Mouse (Mus musculus): ENCODE measurements around the gene Foxp3. TPM values are rescaled to one million over a fixed set of nuclear protein-coding genes. Genes with fewer than 3 reads are reported as not detected.

The Foxp3 gene
- polyA plus RNA-seq, 1 experiment = 0.03 TPM

- WGBS = 89% methylated on average over 7 of the region's 7 CpGs
- H3K4me1 ChIP-seq (ENCODE audit: control insufficient read depth, insufficient read depth, low read length) = peaks cover 3% of the 10 kb centered on the region; the same call in 1 of the 2 replicates
- H3K27me3 ChIP-seq (ENCODE audit: control insufficient read depth, insufficient read depth, low read length) = no peaks in the 10 kb centered on the region
- no peak for TF ChIP-seq POLR2A (IDR thresholded peaks at IDR 0.05; ENCODE audit: borderline replicate concordance, insufficient read depth, low read length)
- H3K4me3 ChIP-seq (replicated peaks; ENCODE audit: insufficient read depth, low read depth, low read length) = no peak overlapping the region
- DNase-seq = no peak
- H3K27ac ChIP-seq (ENCODE audit: insufficient read depth, low read length) = no peak overlapping the region
These were observed 30.6 kb downstream of the Foxp3 start for GRCm38 (mm10) chrX:7604004-7604403.

DNA sequence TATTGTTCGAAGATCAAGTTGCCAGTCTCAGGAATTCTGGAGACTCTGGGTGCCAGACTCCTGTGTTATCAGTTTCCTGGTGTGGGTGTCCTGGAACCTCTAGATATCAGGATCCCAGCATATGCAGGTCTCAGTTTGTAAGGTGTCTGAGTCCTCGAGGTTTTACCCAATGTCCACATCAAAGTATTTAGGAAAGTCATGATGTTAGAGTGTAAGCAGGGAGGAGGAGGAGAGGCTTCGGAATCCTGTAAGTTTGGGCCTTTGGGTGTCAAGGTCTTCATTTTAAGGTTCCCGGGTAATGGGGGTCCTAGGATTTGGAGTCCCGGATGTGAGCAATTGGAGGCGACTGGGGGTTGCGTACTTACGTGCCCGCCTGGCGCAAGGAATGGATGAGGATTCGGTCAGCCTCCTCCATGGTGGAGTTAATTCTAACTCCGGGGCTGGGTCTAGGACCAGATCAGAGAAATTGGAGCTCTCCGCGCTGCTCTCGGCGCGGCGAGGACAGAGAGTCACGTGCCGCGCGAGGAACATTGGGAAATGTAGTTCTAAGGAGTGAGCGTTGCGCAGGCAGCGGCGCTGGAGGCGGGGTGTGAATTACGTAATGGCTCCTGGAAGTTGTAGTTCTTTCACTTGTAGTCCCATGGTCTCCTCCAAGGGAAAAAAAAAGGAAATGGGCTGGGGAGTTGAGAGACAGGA, 31.6 kb downstream of the Foxp3 start, which contains the start of gene Ccdc22:
Gene Ccdc22, minus strand, starts transcription at position 639 of the 696 bp plus-strand sequence.
- WGBS = 8% methylated on average over 28 of the region's 28 CpGs
- Histone ChIP-seq H3K27ac (ENCODE audit: insufficient read depth, low read length) (peak within 1 kb of the TSS; percentile 32; the same call in 1 of the 2 replicates), H3K4me1 (ENCODE audit: control insufficient read depth, insufficient read depth, low read length) (peaks cover 3% of the 10 kb centered on the region; the same call in 1 of the 2 replicates), H3K27me3 (ENCODE audit: control insufficient read depth, insufficient read depth, low read length) (no peaks in the 10 kb centered on the region), H3K4me3 (replicated peaks; ENCODE audit: insufficient read depth, low read depth, low read length) (peak within 1 kb of the TSS; percentile 76)
- TF ChIP-seq CTCF (IDR thresholded peaks at IDR 0.05; ENCODE audit: borderline replicate concordance, insufficient read depth, low read depth, low read length) (no peak), POLR2A (IDR thresholded peaks at IDR 0.05; ENCODE audit: borderline replicate concordance, insufficient read depth, low read length) (peak; percentile 50; the same call in 1 of the 2 replicates)
- DNase-seq = peak; percentile 80 to 89

- Histone ChIP-seq H3K27ac (ENCODE audit: insufficient read depth, low read length) (no peak overlapping the region), H3K4me3 (replicated peaks; ENCODE audit: insufficient read depth, low read depth, low read length) (no peak overlapping the region)
These were observed 32.1 kb downstream of the Foxp3 start for GRCm38 (mm10) chrX:7605575-7605941.

DNA sequence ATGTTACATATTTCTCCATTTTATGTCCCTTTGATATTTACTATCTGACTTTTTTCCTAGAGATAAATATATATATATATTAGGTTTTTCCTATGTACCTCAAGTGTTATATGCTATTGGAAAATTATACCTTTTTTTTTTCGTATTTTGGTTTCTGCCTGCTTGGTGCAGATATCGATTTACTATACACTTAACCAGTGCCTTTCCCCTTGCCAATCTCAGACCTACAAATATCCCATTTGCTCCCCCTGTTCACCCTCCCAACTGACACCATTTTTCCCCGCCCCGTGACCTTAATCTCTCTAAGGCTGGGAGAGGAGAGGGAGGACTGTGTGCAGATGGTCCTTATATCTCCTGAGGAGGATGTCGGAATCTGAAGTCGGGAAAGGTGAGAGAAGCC, 33.3 kb downstream of the Foxp3 start, which contains the start of gene Cacna1f:
Gene Cacna1f, plus strand, starts transcription at position 301 of the 400 bp plus-strand sequence.
- no peak within 1 kb of the TSS for H3K4me3 ChIP-seq (replicated peaks; ENCODE audit: insufficient read depth, low read depth, low read length)
- WGBS = 81% methylated on average over 6 of the region's 6 CpGs
- DNase-seq = no peak
- no peaks in the 10 kb centered on the region for H3K27me3 ChIP-seq (ENCODE audit: control insufficient read depth, insufficient read depth, low read length)
- H3K4me1 ChIP-seq (ENCODE audit: control insufficient read depth, insufficient read depth, low read length) = peaks cover 3% of the 10 kb centered on the region; the same call in 1 of the 2 replicates
- H3K27ac ChIP-seq (ENCODE audit: insufficient read depth, low read length) = no peak within 1 kb of the TSS
- TF ChIP-seq CTCF (IDR thresholded peaks at IDR 0.05; ENCODE audit: borderline replicate concordance, insufficient read depth, low read depth, low read length) (no peak), POLR2A (IDR thresholded peaks at IDR 0.05; ENCODE audit: borderline replicate concordance, insufficient read depth, low read length) (no peak)

More at GRCm38 (mm10) chrX:7605575-7605941, 32.1 kb downstream of the Foxp3 start:
- TF ChIP-seq CTCF (IDR thresholded peaks at IDR 0.05; ENCODE audit: borderline replicate concordance, insufficient read depth, low read depth, low read length) (no peak), POLR2A (IDR thresholded peaks at IDR 0.05; ENCODE audit: borderline replicate concordance, insufficient read depth, low read length) (no peak)
- WGBS = 40% methylated on average over 8 of the region's 8 CpGs
- H3K27me3 ChIP-seq (ENCODE audit: control insufficient read depth, insufficient read depth, low read length) = no peaks in the 10 kb centered on the region
- DNase-seq = no peak
- peaks cover 3% of the 10 kb centered on the region; the same call in 1 of the 2 replicates for H3K4me1 ChIP-seq (ENCODE audit: control insufficient read depth, insufficient read depth, low read length)

DNA sequence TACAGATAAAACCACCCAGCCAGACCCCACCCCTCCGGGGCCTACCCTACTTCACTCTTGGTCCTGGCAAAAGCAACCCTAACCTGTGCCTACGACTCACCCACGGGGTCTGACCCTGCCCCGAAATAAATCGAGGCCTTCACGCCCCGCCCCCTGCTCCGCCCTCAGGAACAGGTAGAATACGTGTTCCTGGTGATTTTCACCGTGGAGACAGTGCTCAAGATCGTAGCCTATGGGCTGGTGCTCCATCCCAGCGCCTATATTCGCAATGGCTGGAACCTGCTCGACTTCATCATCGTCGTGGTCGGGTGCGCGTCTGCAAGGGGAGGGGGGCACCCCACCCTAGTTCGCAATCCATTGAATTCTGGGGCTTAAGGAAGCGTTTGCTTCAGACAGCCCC, 36.6 kb downstream of the Foxp3 start:
- Histone ChIP-seq H3K4me1 (ENCODE audit: control insufficient read depth, insufficient read depth, low read length) (no peaks in the 10 kb centered on the region), H3K27ac (ENCODE audit: insufficient read depth, low read length) (no peak overlapping the region), H3K27me3 (ENCODE audit: control insufficient read depth, insufficient read depth, low read length) (no peaks in the 10 kb centered on the region), H3K4me3 (replicated peaks; ENCODE audit: insufficient read depth, low read depth, low read length) (peak overlapping the region; percentile 72)
- 8% methylated on average over 21 of the region's 21 CpGs for WGBS
- peak; percentile 29 to 35 for DNase-seq
- 0 out of 2 replicates have a peak, but pooled peaks have one; percentile 18 for TF ChIP-seq POLR2A (IDR thresholded peaks at IDR 0.05; ENCODE audit: borderline replicate concordance, insufficient read depth, low read length)
- no peak for TF ChIP-seq CTCF (IDR thresholded peaks at IDR 0.05; ENCODE audit: borderline replicate concordance, insufficient read depth, low read depth, low read length)

DNA sequence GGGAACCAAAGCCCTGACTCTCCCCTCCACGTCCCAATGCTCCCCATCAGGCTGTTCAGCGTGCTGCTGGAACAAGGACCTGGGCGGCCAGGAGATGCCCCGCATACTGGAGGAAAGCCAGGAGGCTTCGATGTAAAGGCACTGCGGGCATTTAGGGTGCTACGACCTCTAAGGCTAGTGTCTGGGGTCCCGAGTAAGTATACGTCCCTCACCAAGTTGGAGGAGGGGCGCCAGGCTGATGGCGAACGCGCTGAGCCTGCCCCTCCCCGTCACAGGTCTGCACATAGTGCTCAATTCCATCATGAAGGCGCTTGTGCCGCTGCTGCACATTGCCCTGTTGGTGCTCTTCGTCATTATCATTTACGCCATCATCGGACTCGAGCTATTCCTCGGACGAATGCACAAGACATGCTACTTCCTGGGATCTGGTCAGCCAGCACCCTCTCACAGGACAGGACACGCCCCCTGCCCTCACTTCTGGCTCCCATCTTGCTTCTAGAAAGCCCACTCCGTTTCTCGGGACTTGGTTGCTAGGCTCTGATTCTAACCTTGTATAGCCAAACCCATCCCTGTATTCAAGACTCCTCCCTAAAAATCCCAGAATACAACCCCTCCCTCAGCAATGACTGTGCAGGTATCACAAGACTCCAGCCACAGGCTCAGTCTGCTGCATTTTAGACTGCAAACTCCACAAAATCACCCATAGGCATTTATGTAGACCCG, 37.3 kb downstream of the Foxp3 start:
- Histone ChIP-seq H3K4me1 (ENCODE audit: control insufficient read depth, insufficient read depth, low read length) (no peaks in the 10 kb centered on the region), H3K4me3 (replicated peaks; ENCODE audit: insufficient read depth, low read depth, low read length) (peak overlapping the region; percentile 72), H3K27ac (ENCODE audit: insufficient read depth, low read length) (no peak overlapping the region), H3K27me3 (ENCODE audit: control insufficient read depth, insufficient read depth, low read length) (no peaks in the 10 kb centered on the region)
- DNase-seq = peak; percentile 27 to 46
- WGBS = 13% methylated on average over 26 of the region's 26 CpGs
- TF ChIP-seq POLR2A (IDR thresholded peaks at IDR 0.05; ENCODE audit: borderline replicate concordance, insufficient read depth, low read length) (no peak), CTCF (IDR thresholded peaks at IDR 0.05; ENCODE audit: borderline replicate concordance, insufficient read depth, low read depth, low read length) (no peak)

DNA sequence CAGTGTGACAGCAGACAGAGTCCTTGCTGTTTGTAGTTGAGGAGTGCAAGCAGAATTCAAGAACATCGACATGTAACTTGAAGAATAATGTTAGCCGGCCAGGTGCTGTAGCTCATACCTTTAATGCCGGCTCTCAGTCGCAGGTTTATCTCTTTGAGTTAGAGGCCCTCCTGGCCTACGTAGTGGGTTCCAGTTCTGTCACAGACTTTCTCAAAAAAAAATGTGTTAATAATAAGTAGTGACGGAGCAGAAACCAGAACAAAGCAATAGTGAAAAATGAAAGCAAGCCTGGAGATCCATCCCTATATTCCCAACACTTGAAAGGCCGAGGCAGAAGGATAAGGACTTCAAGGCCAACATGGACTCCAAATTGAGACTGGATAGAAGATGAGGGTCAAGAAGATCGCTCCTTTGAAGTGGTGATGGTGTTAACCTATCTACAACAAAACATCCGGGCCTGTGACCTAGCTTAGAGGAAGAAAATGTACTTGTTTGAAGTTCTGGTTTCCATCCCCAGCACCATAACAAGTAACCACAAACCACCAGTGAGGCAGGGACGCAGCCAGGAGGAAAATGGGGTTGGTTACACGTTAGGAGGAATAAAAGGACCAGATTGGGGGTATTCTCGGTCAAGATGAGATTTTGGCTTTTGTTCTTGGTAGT, 44.6 kb downstream of the Foxp3 start:
- TF ChIP-seq POLR2A (IDR thresholded peaks at IDR 0.05; ENCODE audit: borderline replicate concordance, insufficient read depth, low read length) (no peak), CTCF (IDR thresholded peaks at IDR 0.05; ENCODE audit: borderline replicate concordance, insufficient read depth, low read depth, low read length) (no peak)
- no peaks in the 10 kb centered on the region for H3K27me3 ChIP-seq (ENCODE audit: control insufficient read depth, insufficient read depth, low read length)
- no peak overlapping the region for H3K4me3 ChIP-seq (replicated peaks; ENCODE audit: insufficient read depth, low read depth, low read length)
- no peak overlapping the region for H3K27ac ChIP-seq (ENCODE audit: insufficient read depth, low read length)
- no peak for DNase-seq
- WGBS = 85% methylated on average over 12 of the region's 12 CpGs
- no peaks in the 10 kb centered on the region for H3K4me1 ChIP-seq (ENCODE audit: control insufficient read depth, insufficient read depth, low read length)

Data from cerebellum, adult 2 months (tissue).